Mouse (Mus musculus) CD8-positive naive resting alpha-beta T cell, adult 2 months (primary cell): ENCODE results near the gene Kat6b.

Experiments
- DNase-seq, 2 experiments: peaks; one replicate each; pipeline ENCODE4 v3.0.0; 2022; ENCODE audit warnings: low read depth in 2 of 2, low spot score in 2 of 2

The Kat6b gene

DNA sequence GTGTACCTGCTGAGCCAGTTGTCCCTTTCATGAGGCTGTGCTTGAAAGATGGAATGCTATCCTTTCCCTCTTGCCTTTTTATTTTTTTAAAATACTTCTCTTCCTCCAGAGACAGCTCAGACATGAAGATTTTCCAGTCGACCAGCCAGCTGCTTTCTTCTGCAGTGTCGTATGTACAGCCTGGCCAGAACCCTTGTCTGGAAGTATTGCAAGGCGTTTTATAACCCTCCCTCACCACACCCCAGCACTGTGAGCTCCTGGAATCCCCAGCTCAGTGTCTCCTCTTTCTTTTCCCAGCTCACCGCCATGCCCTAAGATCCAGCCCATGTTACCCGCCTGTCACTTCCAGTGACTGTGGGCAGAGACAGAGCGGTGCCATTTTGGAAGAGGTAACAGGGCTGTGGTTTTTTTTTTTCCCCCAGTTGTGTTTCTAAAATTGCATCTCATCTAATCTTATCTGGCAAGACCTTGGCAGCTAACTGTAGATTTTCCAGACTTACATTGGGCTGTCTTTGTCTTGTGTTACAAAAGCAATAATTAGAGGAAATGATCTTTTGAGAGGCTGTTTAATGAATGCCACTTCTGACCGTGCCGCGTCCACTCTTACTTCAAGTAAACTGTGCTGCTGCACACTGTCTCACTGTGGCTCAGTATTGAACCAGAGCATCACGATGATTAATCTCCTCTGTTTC, 77.4 kb downstream of the Kat6b start:
- no peak for DNase-seq

DNA sequence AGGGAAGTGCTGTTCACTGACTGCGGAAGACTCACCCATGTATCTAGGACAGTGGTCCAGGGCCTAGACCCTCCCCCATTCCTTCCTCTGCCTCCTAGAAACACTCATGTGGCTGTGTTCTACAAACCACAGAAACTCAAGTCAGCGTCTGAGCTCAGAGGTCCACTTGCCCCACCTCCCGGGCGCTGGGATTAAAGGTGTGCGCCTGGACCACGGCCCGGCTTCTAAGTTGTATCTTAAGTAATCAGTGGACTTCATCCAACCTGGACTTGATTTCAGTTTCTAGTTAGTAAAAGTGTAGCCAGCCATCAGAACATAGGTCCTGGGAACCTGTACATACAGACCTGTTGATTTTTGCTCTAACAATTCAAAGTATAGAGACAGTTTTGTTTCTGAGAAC, 78.2 kb downstream of the Kat6b start:
- DNase-seq: no peak

- DNase-seq: no peak
These were observed 79.4 kb downstream of the Kat6b start for GRCm38 (mm10) chr14:21560481-21561209.

DNA sequence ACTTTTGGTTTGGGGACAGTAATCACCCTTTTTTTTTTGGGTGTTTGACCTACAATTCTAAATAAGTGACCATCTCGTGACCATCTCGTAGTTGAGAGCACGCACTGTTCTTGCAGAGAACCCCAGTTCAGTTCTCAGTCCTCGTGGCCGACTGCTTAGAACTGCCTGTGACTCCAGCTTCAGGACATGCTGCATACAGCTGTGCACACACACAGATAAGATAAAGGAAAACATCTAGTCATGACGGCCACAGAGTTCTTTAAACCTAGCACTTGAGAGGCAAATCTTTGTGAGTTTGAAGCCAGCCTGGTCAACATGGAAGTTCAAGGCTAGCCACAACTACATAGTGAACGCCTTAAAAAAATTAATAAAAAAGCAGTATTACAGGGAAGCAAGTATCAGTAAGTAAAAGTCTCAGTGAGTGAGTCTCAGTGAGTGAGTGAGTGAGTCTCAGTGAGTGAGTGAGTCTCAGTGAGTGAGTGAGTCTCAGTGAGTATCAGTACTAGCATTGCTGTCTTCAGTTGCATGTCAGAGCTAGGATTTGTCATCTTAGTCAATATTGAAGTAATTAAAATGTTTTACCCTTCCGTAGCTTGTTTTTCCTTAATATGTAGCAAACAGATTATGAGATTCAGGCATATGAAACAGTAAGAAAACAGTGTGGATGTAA, 80.3 kb downstream of the Kat6b start:
- DNase-seq: no peak

- no peak for DNase-seq
These were observed 82.4 kb downstream of the Kat6b start for GRCm38 (mm10) chr14:21563584-21564118.

DNA sequence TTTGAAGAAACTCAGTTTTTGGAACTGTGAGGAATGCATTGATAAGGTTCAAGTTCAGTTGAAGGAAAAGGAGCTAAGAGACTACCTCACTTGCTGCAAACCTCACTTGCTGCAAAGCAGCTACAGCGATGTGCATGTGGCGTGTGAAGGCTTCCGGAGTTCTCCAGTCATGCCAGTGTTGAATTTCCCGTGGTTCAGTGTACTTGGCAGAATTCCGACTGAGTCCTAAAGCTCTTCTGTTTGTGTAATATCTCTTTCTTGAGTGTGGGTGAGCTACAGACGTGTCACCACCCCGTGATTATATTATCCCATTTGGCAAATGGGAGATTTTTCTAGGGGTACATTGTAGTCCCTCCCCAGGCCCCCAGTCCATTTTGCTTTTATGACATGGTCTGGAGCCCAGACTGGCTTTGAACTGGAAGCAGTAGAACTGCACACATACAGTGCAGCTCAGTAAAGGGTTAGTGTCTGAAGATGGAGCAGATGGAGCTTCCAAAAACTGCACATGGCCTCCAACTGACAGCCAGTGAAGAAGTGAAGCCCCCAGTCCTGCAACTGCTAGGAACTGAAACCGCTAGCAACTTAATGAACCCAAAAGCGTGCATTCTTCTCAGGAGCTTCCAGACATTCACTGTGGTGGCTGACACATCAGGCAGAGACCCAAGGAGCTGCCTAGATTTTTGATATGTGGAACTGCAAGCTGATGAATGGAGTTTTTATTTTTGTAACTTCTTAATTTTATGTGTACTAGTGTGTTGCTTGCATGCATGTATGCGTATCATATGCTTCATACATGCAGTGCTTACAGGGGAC, 84.5 kb downstream of the Kat6b start:
- DNase-seq: no peak

- DNase-seq: no peak
These were observed 86.2 kb downstream of the Kat6b start for GRCm38 (mm10) chr14:21567293-21567984.

DNA sequence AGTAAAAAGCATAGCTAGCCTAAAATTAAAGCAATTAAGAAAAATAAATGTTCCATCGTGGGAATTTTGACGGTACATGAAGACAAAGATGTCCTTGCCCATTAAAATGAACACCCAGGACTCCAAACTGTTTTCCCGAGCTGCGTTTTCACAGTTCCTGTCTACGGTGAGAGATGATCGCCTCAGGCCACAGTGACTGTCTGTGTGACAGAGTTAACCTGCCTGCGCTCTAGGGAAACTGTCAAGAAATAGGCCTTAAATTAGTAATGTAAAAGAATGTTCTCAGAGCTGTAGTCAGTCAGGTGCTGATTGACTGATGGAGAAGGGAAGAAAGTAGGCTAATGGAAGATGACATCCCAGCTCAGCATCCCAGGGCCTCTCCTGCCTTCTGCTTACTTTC, 87.6 kb downstream of the Kat6b start:
- no peak for DNase-seq

- DNase-seq: no peak
These were observed 93.6 kb downstream of the Kat6b start for GRCm38 (mm10) chr14:21574686-21575309.

- no peak for DNase-seq
These were observed 95.6 kb downstream of the Kat6b start for GRCm38 (mm10) chr14:21576867-21577266.

GRCm38 (mm10) chr14:21581198-21581597, 100.0 kb downstream of the Kat6b start:
- DNase-seq: no peak

DNA sequence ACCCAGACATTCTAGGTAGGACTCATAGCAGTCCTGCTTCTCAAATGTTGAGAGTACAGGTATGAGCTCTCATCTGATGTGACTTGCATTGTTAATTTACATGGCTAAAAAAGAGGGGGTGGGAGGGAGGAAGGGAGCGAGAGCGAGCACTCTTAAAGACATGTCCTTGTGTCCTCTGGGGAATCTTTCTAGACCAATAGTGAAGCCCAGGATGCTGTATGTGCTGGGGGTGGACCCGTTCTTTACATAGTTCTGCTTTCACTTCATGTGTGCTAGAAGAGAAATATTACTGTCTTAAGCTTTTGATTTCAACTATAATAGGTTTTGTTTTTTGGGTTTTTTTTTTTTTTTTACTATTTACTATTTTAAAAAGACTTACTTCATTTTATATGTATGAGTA, 101.1 kb downstream of the Kat6b start:
- DNase-seq: no peak

- no peak for DNase-seq
These were observed 101.8 kb downstream of the Kat6b start for GRCm38 (mm10) chr14:21583051-21583450.

DNA sequence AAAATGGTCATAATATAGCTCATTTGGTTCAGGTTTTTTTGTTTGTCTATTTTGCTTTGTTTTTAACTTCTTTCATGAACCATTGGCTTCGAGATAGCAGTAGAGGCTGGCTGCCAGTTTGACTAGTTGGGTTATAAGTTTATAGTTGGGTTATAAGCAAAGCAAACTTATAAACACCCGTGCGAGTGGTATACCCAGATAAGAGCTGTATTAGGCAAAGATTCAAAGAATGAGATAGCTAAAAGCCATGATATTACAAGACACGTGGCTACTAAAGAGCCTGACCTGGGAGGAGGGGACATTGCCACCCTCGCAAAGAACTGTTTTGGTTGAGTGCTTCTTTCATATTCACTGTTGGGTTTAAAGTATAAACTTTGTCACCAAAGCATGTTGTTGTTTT, 102.6 kb downstream of the Kat6b start:
- no peak for DNase-seq

- peak in 1 of 2 experiments; percentile 6 for DNase-seq
These were observed 103.4 kb downstream of the Kat6b start for GRCm38 (mm10) chr14:21584468-21585135.

DNA sequence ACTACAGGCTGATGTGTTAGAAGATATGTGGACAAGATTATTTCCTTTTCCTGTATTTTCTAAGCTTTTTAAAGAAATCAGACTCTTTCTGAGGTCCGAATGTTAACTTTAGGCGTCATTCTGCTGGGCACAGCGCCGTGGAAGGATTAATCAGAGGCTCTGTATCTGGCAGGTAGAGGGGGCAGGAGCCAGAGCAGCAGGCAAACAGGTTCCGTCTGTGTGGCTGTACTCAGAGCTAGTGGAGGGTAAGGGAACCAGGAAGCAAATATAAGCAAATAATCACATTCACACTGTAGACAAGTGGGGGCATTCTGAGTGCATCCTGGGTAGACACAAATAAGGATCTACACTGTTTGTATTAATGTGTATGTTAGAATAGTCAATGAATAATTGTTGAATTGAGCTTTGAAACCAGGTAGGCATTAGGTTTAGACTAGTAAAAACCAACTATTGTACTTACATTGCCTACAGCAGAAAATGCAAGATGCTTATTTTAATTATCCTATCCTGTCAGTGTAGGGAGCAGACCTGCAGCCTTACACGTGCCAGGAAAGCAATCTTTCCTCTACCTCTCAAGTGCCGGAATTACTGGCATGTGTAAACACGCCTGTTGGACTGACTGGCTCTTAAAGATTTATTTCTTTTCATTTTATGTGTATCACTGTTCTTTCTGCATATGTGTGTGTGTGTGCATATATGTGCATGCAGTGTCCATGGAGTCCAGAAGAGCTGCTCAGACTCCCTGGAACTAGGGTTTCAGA, 104.4 kb downstream of the Kat6b start:
- no peak for DNase-seq

- DNase-seq: no peak
These were observed 105.4 kb downstream of the Kat6b start for GRCm38 (mm10) chr14:21586481-21587118.

DNA sequence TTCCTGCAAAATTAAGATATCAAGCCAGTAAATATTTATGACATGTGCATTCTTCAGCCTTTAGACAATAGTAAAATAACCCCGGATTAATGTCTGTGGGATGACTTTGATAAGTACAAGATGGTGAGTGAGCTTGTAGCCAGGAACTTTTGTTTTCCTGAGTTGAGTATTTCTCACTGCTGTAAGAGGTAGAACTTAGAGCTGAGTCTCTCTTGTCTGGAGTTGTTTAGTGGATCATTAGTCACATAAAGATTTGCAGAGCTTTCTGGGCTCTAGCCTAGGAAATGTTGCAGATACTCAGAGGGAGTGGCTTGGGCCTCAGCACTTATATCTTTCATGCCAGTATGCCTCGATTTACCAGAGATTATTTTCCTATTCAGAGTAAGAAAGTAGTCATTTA, 106.7 kb downstream of the Kat6b start:
- no peak for DNase-seq
